Mouse (Mus musculus): ENCODE data around the gene Abca17.

The Abca17 gene

GRCm38 (mm10) chr17:24344672-24345071 is 6.2 kb downstream of the Abca17 start:
- DNase-seq: no peak

- DNase-seq: no peak
Observed at GRCm38 (mm10) chr17:24327656-24328055, 23.2 kb downstream of the Abca17 start.

GRCm38 (mm10) chr17:24325051-24325450 is 25.8 kb downstream of the Abca17 start:
- no peak for DNase-seq

- DNase-seq: no peak
Observed at GRCm38 (mm10) chr17:24320826-24321225, 30.0 kb downstream of the Abca17 start.

- peak; percentile 16 for DNase-seq
Observed at GRCm38 (mm10) chr17:24307500-24307899, 43.4 kb downstream of the Abca17 start.

- DNase-seq: no peak
Observed at GRCm38 (mm10) chr17:24300651-24301050, 50.2 kb downstream of the Abca17 start.

- no peak for DNase-seq
Observed at GRCm38 (mm10) chr17:24289338-24289737, 61.5 kb downstream of the Abca17 start.

GRCm38 (mm10) chr17:24288477-24288876 is 62.4 kb downstream of the Abca17 start:
- no peak for DNase-seq

- DNase-seq: no peak
Observed at GRCm38 (mm10) chr17:24285680-24286079, 65.2 kb downstream of the Abca17 start.

GRCm38 (mm10) chr17:24283266-24283818 is 67.5 kb downstream of the Abca17 start:
- no peak for DNase-seq

- no peak for DNase-seq
Observed at GRCm38 (mm10) chr17:24282637-24283036, 68.2 kb downstream of the Abca17 start.

GRCm38 (mm10) chr17:24279907-24280306 is 71.0 kb downstream of the Abca17 start:
- no peak for DNase-seq

- no peak for DNase-seq
Observed at GRCm38 (mm10) chr17:24267133-24267532, 83.7 kb downstream of the Abca17 start.

- DNase-seq: no peak
Observed at GRCm38 (mm10) chr17:24264766-24265165, 86.1 kb downstream of the Abca17 start.

GRCm38 (mm10) chr17:24260516-24260915 is 90.4 kb downstream of the Abca17 start:
- DNase-seq: no peak

- no peak for DNase-seq
Observed at GRCm38 (mm10) chr17:24259702-24260101, 91.2 kb downstream of the Abca17 start.

- DNase-seq: no peak
Observed at GRCm38 (mm10) chr17:24258981-24259380, 91.9 kb downstream of the Abca17 start.

- no peak for DNase-seq
Observed at GRCm38 (mm10) chr17:24252329-24252728, 98.5 kb downstream of the Abca17 start.

GRCm38 (mm10) chr17:24251320-24252069 is 99.4 kb downstream of the Abca17 start, which contains the start of gene Ccnf:
Gene Ccnf, minus strand, starts transcription at chr17:24251484.
- peak; percentile 99 for DNase-seq

GRCm38 (mm10) chr17:24250988-24251319 is 99.9 kb downstream of the Abca17 start:
- DNase-seq: no peak

- DNase-seq: no peak
Observed at GRCm38 (mm10) chr17:24248641-24249040, 102.2 kb downstream of the Abca17 start.

- DNase-seq: no peak
Observed at GRCm38 (mm10) chr17:24244061-24244460, 106.8 kb downstream of the Abca17 start.

- DNase-seq: peak; percentile 37
Observed at GRCm38 (mm10) chr17:24243311-24243969, 107.4 kb downstream of the Abca17 start.

- no peak for DNase-seq
Observed at GRCm38 (mm10) chr17:24236921-24237320, 113.9 kb downstream of the Abca17 start.

Data from embryo, embryonic 11 days (tissue).